13 mouse cellular contexts compared by ENCODE assay signal in genomic region chr5:90832145-90832767, GRCm38 (mm10). TPM values are rescaled to one million over a fixed set of nuclear protein-coding genes. Genes with fewer than 3 reads are reported as not detected.
DNase-seq lines count a peak whose midpoint lies in the region; ATAC-seq and TF ChIP-seq lines count a peak whose summit lies in the region.
"Had no signal": no experiment of that assay in that cellular context is flagged by ENCODE, and none has a peak within 500 bp of the region (broad histone marks: within the 10 kb centered on the region; RNA-seq: fewer than 3 reads in every experiment).

No protein-coding gene starts in this region.

- H3ac ChIP-seq in myocyte (ENCODE audit: control insufficient read depth, insufficient read length) = no peak overlapping the region

- no peak overlapping the region for H3K27ac ChIP-seq in kidney, embryonic 14.5 days (ENCODE audit: low read depth, low read length)
- peak overlapping the region; percentile 75 for H3K27ac ChIP-seq in embryonic facial prominence, embryonic 14.5 days (replicated peaks; ENCODE audit: low read depth, low read length)
- no peak overlapping the region for H3K27ac ChIP-seq in limb, embryonic 13.5 days
- H3K27ac ChIP-seq: liver, embryonic 12.5 days had no signal

- no peaks in the 10 kb centered on the region for H3K79me2 ChIP-seq in myocyte (ENCODE audit: control insufficient read depth, insufficient read depth)

- peak; percentile 2 for DNase-seq in kidney, adult 11 months
- peak; percentile 94 for DNase-seq in embryonic facial prominence, embryonic 14.5 days (ENCODE audit: low spot score)
- DNase-seq in gastrocnemius, adult 8-10 months (ENCODE audit: low spot score in 2 of 2) = no peak
- DNase-seq in frontal cortex, postnatal 25 days (ENCODE audit: low spot score in 2 of 2) = no peak
- no peak for DNase-seq in embryo, embryonic 9.5 days (ENCODE audit: extremely low spot score)
- DNase-seq: retina, postnatal 1 day had no signal

- TF ChIP-seq POLR2A in myocyte (IDR thresholded peaks at IDR 0.05; ENCODE audit: insufficient read length, low read depth) = no peak

- H3K4me1 ChIP-seq in kidney, embryonic 14.5 days (ENCODE audit: control insufficient read depth, insufficient read depth, low read length) = no peaks in the 10 kb centered on the region
- peaks cover 12% of the 10 kb centered on the region for H3K4me1 ChIP-seq in embryonic facial prominence, embryonic 14.5 days (ENCODE audit: control insufficient read depth, insufficient read depth, low read length)
- no peaks in the 10 kb centered on the region for H3K4me1 ChIP-seq in limb, embryonic 13.5 days
- H3K4me1 ChIP-seq: liver, embryonic 12.5 days had no signal

- no peak for ATAC-seq in kidney, embryonic 14.5 days (ENCODE audit: low FRiP score, low TSS enrichment)
- peak; percentile 91 for ATAC-seq in embryonic facial prominence, embryonic 14.5 days (ENCODE audit: low read depth)
- peak; percentile 77 for ATAC-seq in limb, embryonic 13.5 days (ENCODE audit: low FRiP score, low read depth)
- ATAC-seq: activated CD4-positive, CD25-positive, alpha-beta regulatory T cell, adult 4 months; liver, embryonic 12.5 days had no signal

- H3K9me3 ChIP-seq in kidney, embryonic 14.5 days (ENCODE audit: control insufficient read depth, low read length) = no peaks in the 10 kb centered on the region
- no peaks in the 10 kb centered on the region for H3K9me3 ChIP-seq in embryonic facial prominence, embryonic 14.5 days (ENCODE audit: control insufficient read depth, low read length)
- no peaks in the 10 kb centered on the region for H3K9me3 ChIP-seq in limb, embryonic 13.5 days
- H3K9me3 ChIP-seq: liver, embryonic 12.5 days had no signal

- no peak overlapping the region for H3K4me2 ChIP-seq in kidney, embryonic 14.5 days (replicated peaks; ENCODE audit: low read depth, low read length)
- H3K4me2 ChIP-seq in embryonic facial prominence, embryonic 14.5 days (ENCODE audit: low read depth, low read length) = peak overlapping the region; percentile 35
- no peak overlapping the region for H3K4me2 ChIP-seq in limb, embryonic 13.5 days (replicated peaks)
- peak overlapping the region; percentile 92 for H3K4me2 ChIP-seq in myocyte (ENCODE audit: low read depth)
- H3K4me2 ChIP-seq: liver, embryonic 12.5 days had no signal

- WGBS in kidney, embryonic 14.5 days = 70% methylated on average over 11 of the region's 11 CpGs
- 38% methylated on average over 11 of the region's 11 CpGs for WGBS in embryonic facial prominence, embryonic 14.5 days
- WGBS in limb, embryonic 13.5 days = 64% methylated on average over 11 of the region's 11 CpGs

- H3K36me3 ChIP-seq in kidney, embryonic 14.5 days (ENCODE audit: control insufficient read depth, insufficient read depth, low read length) = no peaks in the 10 kb centered on the region
- H3K36me3 ChIP-seq in embryonic facial prominence, embryonic 14.5 days (ENCODE audit: control insufficient read depth, insufficient read depth, low read length) = no peaks in the 10 kb centered on the region
- H3K36me3 ChIP-seq in limb, embryonic 13.5 days = no peaks in the 10 kb centered on the region
- no peaks in the 10 kb centered on the region for H3K36me3 ChIP-seq in myocyte (ENCODE audit: control insufficient read depth, insufficient read depth)
- H3K36me3 ChIP-seq: liver, embryonic 12.5 days had no signal

- H3K9ac ChIP-seq in kidney, embryonic 14.5 days (ENCODE audit: low read depth, low read length) = no peak overlapping the region
- peak overlapping the region; percentile 23 for H3K9ac ChIP-seq in embryonic facial prominence, embryonic 14.5 days (ENCODE audit: low read depth, low read length)
- H3K9ac ChIP-seq in limb, embryonic 13.5 days = no peak overlapping the region
- H3K9ac ChIP-seq: liver, embryonic 12.5 days had no signal

- no peak overlapping the region for H3K4me3 ChIP-seq in kidney, embryonic 14.5 days (ENCODE audit: low read length)
- no peak overlapping the region for H3K4me3 ChIP-seq in embryonic facial prominence, embryonic 14.5 days (ENCODE audit: low read depth, low read length)
- H3K4me3 ChIP-seq in limb, embryonic 13.5 days = no peak overlapping the region
- H3K4me3 ChIP-seq in myocyte = no peak overlapping the region
- H3K4me3 ChIP-seq: liver, embryonic 12.5 days had no signal

- no peaks in the 10 kb centered on the region for H3K27me3 ChIP-seq in kidney, embryonic 14.5 days (ENCODE audit: control insufficient read depth, insufficient read depth, low read length)
- no peaks in the 10 kb centered on the region for H3K27me3 ChIP-seq in embryonic facial prominence, embryonic 14.5 days (replicated peaks; ENCODE audit: control insufficient read depth, insufficient read depth, low read length)
- no peaks in the 10 kb centered on the region for H3K27me3 ChIP-seq in limb, embryonic 13.5 days
- no peaks in the 10 kb centered on the region for H3K27me3 ChIP-seq in myocyte (ENCODE audit: control insufficient read depth, insufficient read depth, insufficient read length)
- H3K27me3 ChIP-seq: liver, embryonic 12.5 days had no signal

TF ChIP-seq in myocyte, 11 proteins besides CTCF, POLR2A, EP300 and RAD21:
- TF ChIP-seq TCF12 (IDR thresholded peaks at IDR 0.05; ENCODE audit: insufficient read depth, poor library complexity, severe bottlenecking) (no peak), POLR2AphosphoS2 (IDR thresholded peaks at IDR 0.05; ENCODE audit: insufficient read length, low read depth) (no peak), CEBPB (IDR thresholded peaks at IDR 0.05; ENCODE audit: insufficient read depth, poor library complexity, severe bottlenecking) (no peak), USF1 (IDR thresholded peaks at IDR 0.05; ENCODE audit: low read depth) (no peak), MYOG (IDR thresholded peaks at IDR 0.05; ENCODE audit: control insufficient read depth in 1 of 3, insufficient read depth in 1 of 3, insufficient read length in 2 of 3, low read depth in 2 of 3) (no peak), E2F4 (IDR thresholded peaks at IDR 0.05; ENCODE audit: insufficient read depth) (no peak), MAX (IDR thresholded peaks at IDR 0.05; ENCODE audit: low read depth) (no peak), TCF3 (IDR thresholded peaks at IDR 0.05; ENCODE audit: insufficient read length, low read depth) (no peak), REST (IDR thresholded peaks at IDR 0.05; ENCODE audit: insufficient read depth, insufficient read length) (no peak), SRF (IDR thresholded peaks at IDR 0.05; ENCODE audit: control insufficient read depth, insufficient read length, low read depth) (no peak), MYOD1 (IDR thresholded peaks at IDR 0.05; ENCODE audit: control insufficient read depth in 1 of 3, insufficient read length in 2 of 3, low read depth in 2 of 3) (no peak)

RNA-seq across cellular contexts. Expression of gene Cxcl15, which starts 37.9 kb away (rescaled TPM):
- not detected in 2 replicates for polyA plus RNA-seq in kidney, embryonic 14.5 days (2014; fragmentation: Nextera tagmentation; extraction: Ambion mirVana)
- 0.07 and 0.18 TPM in 2 replicates for polyA plus RNA-seq in embryonic facial prominence, embryonic 14.5 days (2014; fragmentation: Nextera tagmentation; extraction: Ambion mirVana)
- polyA plus RNA-seq in limb, embryonic 13.5 days (2015; fragmentation: Nextera tagmentation; extraction: Ambion mirVana) = 0.06 and 0.26 TPM in 2 replicates
- not detected for polyA plus RNA-seq in myocyte (2012; fragmentation: generic; extraction: Trizol)
- not detected for total RNA-seq in gastrocnemius, adult 8-10 months (2022)
- total RNA-seq: layer of hippocampus, adult 18-20 months had no signal
- polyA plus RNA-seq: activated CD4-positive, CD25-positive, alpha-beta regulatory T cell, adult 4 months; liver, embryonic 12.5 days; testis, adult 2 months had no signal

RNA-seq across cellular contexts. Expression of gene Cxcl3, which starts 46.4 kb away (rescaled TPM):
- not detected in 2 replicates for polyA plus RNA-seq in kidney, embryonic 14.5 days (2014; fragmentation: Nextera tagmentation; extraction: Ambion mirVana)
- polyA plus RNA-seq in embryonic facial prominence, embryonic 14.5 days (2014; fragmentation: Nextera tagmentation; extraction: Ambion mirVana) = 0.17 TPM in 1 of 2 replicates, not detected in the other
- 0.26 and 0.52 TPM in 2 replicates for polyA plus RNA-seq in limb, embryonic 13.5 days (2015; fragmentation: Nextera tagmentation; extraction: Ambion mirVana)
- not detected for polyA plus RNA-seq in myocyte (2012; fragmentation: generic; extraction: Trizol)
- total RNA-seq in gastrocnemius, adult 8-10 months (2022) = not detected
- polyA plus RNA-seq: activated CD4-positive, CD25-positive, alpha-beta regulatory T cell, adult 4 months; liver, embryonic 12.5 days; testis, adult 2 months had no signal

RNA-seq across cellular contexts. Expression of gene Cxcl1, which starts 58.8 kb away (rescaled TPM):
- 0.85 and 1.7 TPM in 2 replicates for polyA plus RNA-seq in kidney, embryonic 14.5 days (2014; fragmentation: Nextera tagmentation; extraction: Ambion mirVana)
- polyA plus RNA-seq in embryonic facial prominence, embryonic 14.5 days (2014; fragmentation: Nextera tagmentation; extraction: Ambion mirVana) = 1.3 TPM in 2 replicates
- polyA plus RNA-seq in limb, embryonic 13.5 days (2015; fragmentation: Nextera tagmentation; extraction: Ambion mirVana) = 1.1 and 1.4 TPM in 2 replicates
- 0.90 TPM for polyA plus RNA-seq in myocyte (2012; fragmentation: generic; extraction: Trizol)
- total RNA-seq in gastrocnemius, adult 8-10 months (2022) = not detected
- polyA plus RNA-seq: activated CD4-positive, CD25-positive, alpha-beta regulatory T cell, adult 4 months had no signal

Comparison
In these comparisons a context has a peak if more than half of its experiments do, and no peak if none do; other contexts are left out.
1. DNase-seq: peak in kidney, adult 11 months (single experiment) and embryonic facial prominence, embryonic 14.5 days (single experiment); none in gastrocnemius, adult 8-10 months (0 of 2), frontal cortex, postnatal 25 days (0 of 2) and embryo, embryonic 9.5 days (single experiment).
2. H3K4me2 ChIP-seq: peak in embryonic facial prominence, embryonic 14.5 days (single experiment) and myocyte (single experiment); none in kidney, embryonic 14.5 days (single experiment) and limb, embryonic 13.5 days (single experiment).